Mouse (Mus musculus): ENCODE data around the gene Tbc1d12.
"Not testable (repeated sequence)": the region's sequence is repeated elsewhere in the genome, so short reads cannot be mapped to it uniquely, and the experiment has no call there.

Tbc1d12 gene

GRCm38 (mm10) chr19:38836438-38837170 is at the start of gene Tbc1d12:
Gene Tbc1d12 (plus strand): TSS chr19:38836579.
- DNase-seq: peak; percentile 95

GRCm38 (mm10) chr19:38787756-38788155 is 48.6 kb upstream of the Tbc1d12 start:
- no peak for DNase-seq

GRCm38 (mm10) chr19:38793563-38794045 is 42.8 kb upstream of the Tbc1d12 start:
- no peak for DNase-seq

DNA sequence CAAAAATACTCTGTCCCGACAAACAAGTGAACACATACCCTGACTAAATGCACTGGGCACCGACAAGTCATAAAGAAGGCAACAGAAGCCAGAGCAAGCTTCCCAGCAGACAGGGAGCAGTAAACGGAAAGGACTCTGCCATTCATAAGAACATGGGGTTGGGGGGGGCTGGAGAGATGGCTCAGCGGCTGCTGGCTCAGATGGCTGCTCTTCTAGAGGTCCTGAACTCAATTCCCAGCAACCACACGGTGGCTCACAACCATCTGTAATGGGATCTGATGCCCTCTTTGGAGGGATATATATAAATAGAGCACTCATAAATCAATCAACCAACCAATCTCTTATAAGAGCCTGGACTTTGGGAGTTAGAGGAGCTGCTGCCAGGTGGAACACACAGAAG is 39.8 kb upstream of the Tbc1d12 start:
- DNase-seq: no peak

DNA sequence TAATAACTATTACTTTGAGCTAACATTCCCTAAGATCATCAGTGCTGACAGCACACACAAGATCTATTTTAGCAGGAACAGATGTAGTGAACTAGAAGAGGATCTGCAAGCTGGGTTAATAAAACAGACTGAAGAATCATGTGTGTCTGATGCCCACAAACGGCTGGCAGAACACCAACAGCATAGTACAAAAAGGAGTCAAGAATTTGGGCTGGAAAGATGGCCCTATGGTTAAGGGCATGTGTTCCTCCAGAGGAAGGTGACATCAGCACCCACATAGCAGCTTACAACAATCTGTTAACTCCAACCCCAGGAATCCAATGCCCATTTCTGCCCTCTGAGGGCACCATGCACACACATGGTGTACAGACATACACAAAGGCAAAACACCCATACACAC is 38.1 kb upstream of the Tbc1d12 start:
- DNase-seq: no peak

- DNase-seq: no peak
These were observed 37.6 kb upstream of the Tbc1d12 start for GRCm38 (mm10) chr19:38798801-38799200.

DNA sequence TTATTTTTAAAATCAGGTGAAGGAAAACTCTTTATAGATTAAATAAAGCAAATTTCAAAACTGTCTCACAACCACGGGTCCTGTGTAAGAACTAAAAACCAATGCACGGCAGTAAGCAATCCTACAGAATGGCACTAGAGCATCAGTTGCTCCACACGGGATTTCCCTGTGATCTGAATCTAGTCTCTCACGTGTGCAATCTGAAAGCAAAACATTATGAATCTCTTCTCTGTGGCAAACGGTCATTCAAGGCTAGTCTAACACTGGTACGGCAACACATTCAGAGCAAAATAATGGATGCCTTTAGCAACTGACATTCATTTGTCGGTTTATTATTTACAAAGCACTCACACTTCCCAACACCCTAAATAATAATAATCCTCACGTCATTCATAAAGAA is 18.2 kb upstream of the Tbc1d12 start:
- DNase-seq: no peak

DNA sequence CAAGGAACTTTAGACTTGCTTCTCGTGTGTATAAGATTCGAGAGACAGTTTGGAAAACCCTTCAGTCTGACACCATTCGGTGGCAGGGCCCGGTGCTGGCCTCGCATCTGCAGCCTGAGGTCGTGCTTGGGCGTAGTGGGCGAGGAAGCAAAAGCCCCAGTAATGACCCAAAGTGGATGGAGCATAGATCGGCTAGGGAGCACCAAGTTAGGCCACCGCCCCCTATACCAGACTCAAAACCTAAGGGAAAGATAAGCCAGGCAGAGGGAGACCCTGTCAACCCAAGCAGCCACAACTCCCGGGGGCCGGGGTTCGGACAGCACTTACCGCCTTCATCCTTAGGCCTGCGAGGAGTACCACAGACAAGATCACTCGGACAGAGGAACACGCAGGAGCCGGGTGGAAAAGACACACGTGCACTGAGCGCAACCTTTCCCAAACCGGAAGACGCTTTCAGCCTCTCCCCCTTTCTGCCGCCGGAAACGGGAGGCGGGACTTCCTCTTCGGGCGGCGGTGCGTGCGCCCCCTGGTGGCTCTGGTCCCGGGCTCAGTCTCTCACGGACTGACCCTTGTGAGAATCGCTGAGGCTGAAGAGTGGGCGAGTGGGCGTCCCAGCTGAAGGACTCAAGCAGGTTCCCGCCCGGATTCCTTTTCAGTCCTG is 17.5 kb upstream of the Tbc1d12 start, which contains the start of gene Noc3l:
Noc3l (minus strand) TSS at position 472 of the 661 bp plus-strand sequence.
- peak; percentile 96 for DNase-seq

DNA sequence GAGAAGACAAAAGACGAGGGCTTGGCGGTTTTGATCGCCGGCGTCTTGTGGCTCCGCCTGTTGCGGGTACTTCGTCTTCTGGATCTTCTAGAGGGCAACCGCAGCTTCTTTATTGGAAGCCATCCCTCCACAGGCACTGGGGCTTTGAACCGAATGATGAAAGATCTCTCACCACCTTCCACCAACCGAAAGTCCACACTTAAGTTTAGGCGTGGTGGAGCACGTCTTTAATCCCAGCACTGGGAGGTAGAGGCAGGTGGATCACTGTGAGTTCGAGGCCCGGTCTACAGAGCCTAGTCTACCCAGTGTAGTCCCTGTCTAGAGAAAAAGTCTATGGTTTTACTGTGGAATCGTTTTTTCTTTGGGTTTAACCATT is 17.0 kb upstream of the Tbc1d12 start:
- no peak for DNase-seq

DNA sequence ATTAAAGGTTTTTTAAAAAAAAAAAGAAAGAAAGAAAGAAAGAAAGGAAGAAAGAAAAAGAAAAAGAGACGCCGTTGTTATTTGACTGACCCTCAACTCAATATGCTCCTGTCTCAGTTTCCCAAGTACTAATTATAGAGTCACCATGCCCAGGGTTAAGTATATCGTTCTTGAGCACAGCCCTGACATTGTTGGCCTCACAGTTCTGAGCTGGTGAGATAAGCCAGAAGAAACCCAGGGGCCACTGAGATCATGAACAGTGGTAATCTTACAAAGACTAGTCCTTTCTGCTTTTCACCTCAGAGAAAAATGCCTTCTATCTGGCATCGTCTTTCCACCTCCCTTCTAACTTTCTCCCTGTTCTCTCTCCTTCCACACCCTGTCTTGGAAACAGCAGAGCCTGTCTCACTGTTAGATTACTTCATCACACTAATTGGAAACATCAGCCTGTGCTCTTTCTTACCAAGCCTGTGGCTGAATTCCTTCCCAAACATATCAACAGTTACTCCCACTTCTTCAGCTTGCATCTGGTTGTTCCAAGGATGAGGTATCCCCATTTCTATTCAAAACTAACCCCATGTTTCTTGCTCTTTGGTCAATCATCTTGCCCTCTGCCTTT is 16.1 kb upstream of the Tbc1d12 start:
- DNase-seq: no peak

DNA sequence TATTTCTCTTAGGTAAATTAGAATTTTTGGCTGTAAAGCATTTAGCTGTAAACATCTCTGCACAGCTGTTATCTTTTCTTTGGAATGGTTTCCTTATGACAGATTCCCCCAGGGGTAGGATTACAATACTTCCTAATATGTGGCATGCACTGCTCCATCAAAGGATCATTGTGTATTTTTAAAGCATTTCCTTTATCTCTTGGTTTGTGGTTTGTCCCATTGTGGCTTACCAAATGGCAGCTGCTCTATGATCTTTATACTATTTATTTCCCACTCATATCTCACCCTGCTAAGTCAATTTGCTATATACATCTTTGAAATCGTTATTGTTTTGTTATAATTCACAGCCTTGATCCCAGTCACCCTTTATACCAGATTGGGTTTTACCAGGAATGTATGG is 3.2 kb upstream of the Tbc1d12 start:
- no peak for DNase-seq

DNA sequence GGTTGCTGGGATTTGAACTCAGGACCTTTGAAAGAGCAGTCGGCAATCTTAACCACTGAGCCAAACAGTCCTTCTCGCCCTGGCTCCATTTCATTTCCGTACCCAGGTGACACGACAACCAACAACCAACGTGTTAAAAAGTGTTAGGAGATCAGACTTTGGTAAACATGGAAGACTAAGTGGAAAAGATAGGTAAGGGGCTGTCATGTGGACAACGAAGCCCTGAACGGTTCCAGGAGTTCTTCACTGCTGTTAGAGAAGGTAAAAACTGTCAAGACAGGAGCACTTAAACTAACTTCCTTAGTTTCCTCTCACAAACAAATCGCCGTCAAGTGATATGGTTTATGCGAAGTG is 318 bp upstream of the Tbc1d12 start:
- DNase-seq: no peak

DNA sequence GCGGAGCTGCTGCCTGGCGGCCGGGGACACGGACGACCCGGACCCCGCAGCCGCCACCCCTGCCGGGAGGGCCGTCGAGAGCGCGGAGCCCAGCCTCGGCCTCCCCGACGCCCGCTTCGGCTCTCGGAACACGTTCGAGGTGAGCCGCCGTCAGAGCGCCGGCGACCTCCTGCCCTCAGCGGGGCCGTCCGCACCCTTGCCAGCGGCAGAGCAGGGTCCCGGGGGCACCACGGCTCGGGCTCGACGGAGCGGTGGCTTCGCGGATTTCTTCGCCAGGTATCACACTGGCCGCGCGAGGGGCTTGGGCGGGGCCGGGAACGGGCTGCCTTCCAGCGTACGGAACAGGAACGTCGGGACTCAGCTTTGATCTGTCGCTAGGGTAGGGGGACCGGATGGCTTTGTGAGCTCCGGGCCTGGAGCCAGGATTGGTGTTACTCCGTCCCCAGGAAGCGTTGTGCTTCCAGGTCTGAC is 827 bp downstream of the Tbc1d12 start:
- peak; percentile 75 for DNase-seq

- DNase-seq: no peak
These were observed 8.4 kb downstream of the Tbc1d12 start for GRCm38 (mm10) chr19:38844817-38845216.

DNA sequence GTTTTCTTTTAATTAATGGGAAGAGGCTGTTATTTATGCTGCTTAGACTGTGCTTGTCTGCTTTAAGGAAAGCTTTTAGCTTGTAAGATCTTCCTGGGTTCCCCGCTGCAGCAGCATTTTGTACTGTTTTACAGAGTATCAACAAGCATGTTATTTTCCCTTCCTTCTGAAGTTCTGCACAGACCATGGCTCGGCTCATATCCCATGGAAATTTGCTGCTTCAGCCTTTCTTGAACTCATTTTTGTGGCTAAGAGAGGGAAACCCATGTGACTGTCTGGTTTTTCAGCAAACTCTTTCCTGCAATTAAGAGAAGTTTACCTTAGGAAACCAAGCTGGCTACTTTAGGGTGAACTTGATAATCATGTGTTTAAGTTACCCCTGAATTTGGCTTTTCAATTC is 10.0 kb downstream of the Tbc1d12 start:
- DNase-seq: no peak

DNA sequence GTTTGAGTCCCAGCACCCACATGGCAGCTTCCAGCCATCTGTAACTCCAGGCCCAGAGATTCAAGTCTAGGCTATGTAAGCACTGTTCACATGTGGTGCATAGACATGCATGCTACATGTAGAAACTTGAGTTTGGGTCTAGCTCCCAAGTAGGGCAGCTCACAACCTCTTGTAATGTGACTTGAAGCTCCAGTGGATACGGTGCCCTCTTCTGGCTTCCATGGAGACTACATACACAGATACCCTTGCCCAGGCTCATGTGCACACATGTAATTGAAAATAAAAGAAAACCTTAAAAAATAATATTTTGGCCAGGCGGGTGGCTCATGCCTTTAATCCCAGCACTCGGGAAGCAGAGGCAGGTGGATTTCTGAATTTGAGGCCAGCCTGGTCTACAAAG is 21.8 kb downstream of the Tbc1d12 start:
- DNase-seq: no peak

DNA sequence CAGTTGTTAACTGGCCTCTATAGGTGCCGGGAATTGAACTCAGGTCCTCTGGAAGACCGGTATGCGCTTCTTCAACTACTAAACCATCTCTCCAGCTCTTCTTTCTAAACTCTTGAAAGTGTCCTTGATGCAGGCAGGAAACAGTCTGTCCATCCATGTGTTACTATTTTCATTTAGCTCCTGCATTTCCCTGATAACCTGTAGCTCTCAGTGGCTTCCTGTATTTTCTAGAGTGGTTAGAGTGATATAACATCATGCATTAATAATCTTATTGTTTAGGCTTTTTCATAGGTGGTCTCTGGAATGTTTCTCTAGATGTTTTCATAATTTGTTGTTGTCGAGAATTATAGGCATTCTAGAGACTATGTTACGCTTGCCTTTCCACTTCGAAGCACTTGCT is 26.1 kb downstream of the Tbc1d12 start:
- no peak for DNase-seq

DNA sequence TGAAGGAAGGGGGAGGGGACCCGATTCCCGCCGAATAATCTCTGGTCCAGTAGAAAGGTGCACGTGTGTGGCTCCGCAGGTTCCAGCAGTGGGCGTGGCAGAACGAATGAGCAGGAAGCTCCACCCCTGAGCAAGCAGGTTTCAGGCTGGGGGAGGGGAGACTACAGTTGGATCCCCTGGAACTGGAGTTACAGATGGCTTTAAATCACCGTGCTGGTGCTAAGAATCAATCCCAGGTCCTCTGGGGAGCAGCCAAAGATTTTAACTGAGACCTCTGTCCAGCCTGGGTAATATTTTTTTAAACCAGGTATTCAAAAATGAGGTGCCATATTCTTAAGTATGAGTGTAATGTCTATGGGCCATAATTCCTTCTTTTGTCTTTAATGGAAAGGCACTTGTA is 38.4 kb downstream of the Tbc1d12 start:
- DNase-seq: not testable (repeated sequence)

- DNase-seq: no peak
These were observed 43.9 kb downstream of the Tbc1d12 start for GRCm38 (mm10) chr19:38880300-38880699.

GRCm38 (mm10) chr19:38901146-38902135 is 65.1 kb downstream of the Tbc1d12 start:
- DNase-seq: no peak

DNA sequence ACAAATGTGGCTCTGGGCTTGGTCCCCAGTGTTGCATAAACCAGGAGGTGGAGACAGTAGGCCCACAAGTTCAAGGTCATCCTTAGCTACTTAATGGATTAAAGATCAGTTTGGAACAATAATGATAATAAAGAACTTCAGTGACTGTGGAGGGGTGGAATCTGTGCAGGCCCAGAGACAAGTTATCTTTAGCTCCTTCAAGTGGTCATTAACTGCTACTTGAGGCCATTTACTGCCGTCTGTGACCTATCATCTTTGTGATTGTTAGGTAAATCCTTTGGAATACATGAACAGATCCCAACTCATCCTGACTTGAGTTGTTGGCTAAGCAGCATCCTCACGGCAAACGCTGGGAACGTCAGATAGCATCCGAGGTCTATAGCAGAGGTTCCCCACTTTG is 66.1 kb downstream of the Tbc1d12 start:
- no peak for DNase-seq

GRCm38 (mm10) chr19:38913786-38914185 is 77.4 kb downstream of the Tbc1d12 start:
- DNase-seq: no peak

DNA sequence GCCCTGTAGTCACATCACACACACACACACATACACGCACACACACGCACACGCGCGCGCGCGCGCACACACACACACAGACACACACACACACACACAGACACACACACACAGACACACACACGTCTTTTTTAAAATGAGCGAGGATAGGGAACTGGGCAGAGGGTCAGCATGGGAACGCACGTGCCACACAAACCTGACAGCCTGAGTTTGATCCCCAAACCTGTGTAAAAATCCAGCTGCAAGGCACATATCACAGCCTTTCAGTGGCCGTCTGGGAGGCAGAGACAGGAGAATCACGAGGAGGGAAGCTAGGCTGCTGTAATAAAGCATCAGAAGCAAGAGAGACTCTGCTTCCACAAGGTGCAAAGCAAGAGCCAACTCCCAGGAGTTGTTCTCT is 78.5 kb downstream of the Tbc1d12 start:
- no peak for DNase-seq
